Mouse (Mus musculus) liver, adult 2 months (tissue): Measurements from ENCODE around the gene Pdzd2. TPM values are rescaled to one million over a fixed set of nuclear protein-coding genes. Genes with fewer than 3 reads are reported as not detected.

Experiments
- DNase-seq: peaks from one replicate; pipeline ENCODE4 v3.0.0-alpha.2; 2011; ENCODE audit warnings: low read depth, low spot score; ENCODE audit errors: extremely low read depth
- H3K27ac ChIP-seq: fragments of 200-500 bp; replicated peaks from 2 replicates; pipeline ENCODE4 v1.5.1; 2012; ENCODE audit warnings: low read depth, mild to moderate bottlenecking, control low read depth, inconsistent platforms, low read length; ENCODE audit not compliant: insufficient read depth
- H3K27me3 ChIP-seq: fragments of 200-500 bp; 2 replicates; pipeline ENCODE4 v1.6.1; 2012; ENCODE audit warnings: mild to moderate bottlenecking, moderate library complexity, low read length, inconsistent platforms; ENCODE audit not compliant: control insufficient read depth, insufficient read depth
- H3K36me3 ChIP-seq: fragments of 200-500 bp; 2 replicates; pipeline ENCODE4 v1.6.1; 2012; ENCODE audit warnings: low read length, inconsistent platforms; ENCODE audit not compliant: control insufficient read depth, insufficient read depth
- H3K4me1 ChIP-seq: fragments of 200-500 bp; 2 replicates; pipeline ENCODE4 v1.6.1; 2011; ENCODE audit warnings: low read length; ENCODE audit not compliant: control insufficient read depth, insufficient read depth
- H3K4me3 ChIP-seq: fragments of 200-500 bp; 2 replicates; pipeline ENCODE4 v1.5.1; 2011; ENCODE audit warnings: low read depth, mild to moderate bottlenecking, control low read depth, low read length, moderate library complexity; ENCODE audit not compliant: insufficient read depth
- H3K79me2 ChIP-seq: fragments of 200-500 bp; 2 replicates; pipeline ENCODE4 v1.6.1; 2012; ENCODE audit warnings: inconsistent platforms, mild to moderate bottlenecking, low read length, moderate library complexity; ENCODE audit not compliant: control insufficient read depth, insufficient read depth
- H3K9ac ChIP-seq: fragments of 200-500 bp; 2 replicates; pipeline ENCODE4 v1.6.1; 2012; ENCODE audit warnings: low read depth, mild to moderate bottlenecking, control low read depth, inconsistent platforms, low read length
- CTCF ChIP-seq: fragments of 200-500 bp; IDR thresholded peaks from 2 replicates; pipeline ENCODE4 v1.5.1; 2011; ENCODE audit warnings: low read depth, low read length, control low read depth
- POLR2A ChIP-seq: fragments of 200-500 bp; IDR thresholded peaks from 2 replicates; pipeline ENCODE4 v1.6.1; 2011; ENCODE audit warnings: low read length, control low read depth; ENCODE audit not compliant: insufficient read depth; ENCODE audit errors: extremely low read depth
- WGBS: fragments of 180-500 bp; shearing (Covaris S2); methylation state at CpG from one replicate; pipeline ENCODE4 v1.1.7; 2018; 5-methylcytosine and 5-hydroxymethylcytosine counted together
- polyA plus RNA-seq: library from polyadenylated mRNA; depleted of rRNA; stranded (reverse); fragments of >200 nt; gene quantifications from 2 replicates; pipeline ENCODE4 v1.2.3, GENCODE M21; 2012; rRNA removed
- total RNA-seq: library from RNA; depleted of rRNA; stranded (reverse); fragments of >200 nt; gene quantifications from 2 replicates; pipeline ENCODE4 v1.2.3, GENCODE M21; 2014; rRNA removed

Pdzd2 gene
- total and polyA plus RNA-seq, 2 experiments, result 0.11 to 0.74 TPM

GRCm38 (mm10) chr15:12311465-12311864, 428.3 kb downstream of the Pdzd2 start:
- 92% methylated on average over 7 of the region's 7 CpGs for WGBS
- H3K36me3 ChIP-seq, result no peaks in the 10 kb centered on the region
- H3K79me2 ChIP-seq, result no peaks in the 10 kb centered on the region
- H3K4me1 ChIP-seq, result no peaks in the 10 kb centered on the region
- TF ChIP-seq POLR2A (no peak), CTCF (no peak)
- H3K27me3 ChIP-seq, result no peaks in the 10 kb centered on the region
- no peak for DNase-seq
- H3K27ac ChIP-seq, result no peak overlapping the region
- H3K4me3 ChIP-seq, result no peak overlapping the region
- H3K9ac ChIP-seq, result no peak overlapping the region

DNA sequence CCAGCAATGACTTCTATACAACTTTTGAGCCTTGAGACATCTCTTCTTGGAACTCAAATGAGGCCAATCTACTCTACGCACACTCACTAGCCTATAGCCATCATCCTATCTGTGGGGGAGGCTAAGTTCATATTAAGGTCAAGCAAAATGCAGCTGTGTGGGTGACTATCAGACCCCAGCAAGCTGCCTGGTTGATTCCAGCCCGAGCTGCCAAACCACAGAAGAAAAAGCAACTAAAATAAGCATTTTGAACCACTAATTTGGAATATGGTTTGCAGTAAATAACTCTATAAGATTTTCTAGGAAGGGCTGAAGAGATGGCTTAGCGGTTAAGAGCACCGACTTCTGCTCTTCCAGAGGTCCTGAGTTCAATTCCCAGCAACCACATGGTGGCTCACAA, 429.0 kb downstream of the Pdzd2 start:
- no peak overlapping the region for H3K4me3 ChIP-seq
- no peak overlapping the region for H3K27ac ChIP-seq
- WGBS, result 92% methylated on average over 4 of the region's 4 CpGs
- TF ChIP-seq POLR2A (no peak), CTCF (no peak)
- no peak overlapping the region for H3K9ac ChIP-seq
- no peaks in the 10 kb centered on the region for H3K79me2 ChIP-seq
- H3K36me3 ChIP-seq, result no peaks in the 10 kb centered on the region
- H3K27me3 ChIP-seq, result no peaks in the 10 kb centered on the region
- no peaks in the 10 kb centered on the region for H3K4me1 ChIP-seq
- DNase-seq, result no peak

Other genes starting within 250 kb of the Pdzd2 start
- gene 6030458C11Rik, start 84.7 kb upstream of the Pdzd2 start, total RNA-seq, result 9.8 and 10.0 TPM in 2 replicates
- 5.6 and 6.0 TPM in 2 replicates for gene 6030458C11Rik, start 84.7 kb upstream of the Pdzd2 start, polyA plus RNA-seq
- 3.4 and 4.8 TPM in 2 replicates for gene Drosha, start 84.9 kb upstream of the Pdzd2 start, total RNA-seq
- gene Drosha, start 84.9 kb upstream of the Pdzd2 start, polyA plus RNA-seq, result 2.6 and 3.2 TPM in 2 replicates